Mouse (Mus musculus): ENCODE measurements around the gene Prr14. TPM values are rescaled to one million over a fixed set of nuclear protein-coding genes. Genes with fewer than 3 reads are reported as not detected.
A peak's percentile ranks its signal among the peaks of the same experiment; 100 is the strongest.
"Not testable (repeated sequence)": the region's sequence is repeated elsewhere in the genome, so short reads cannot be mapped to it uniquely, and the experiment has no call there.

The Prr14 gene
- polyA plus RNA-seq, 1 experiment from 2014 or later, result 31.6 TPM

- no peak overlapping the region for H3K27ac ChIP-seq (ENCODE audit: low read length)
- no peak overlapping the region for H3K4me3 ChIP-seq (ENCODE audit: low read length)
- H3K9me3 ChIP-seq (replicated peaks; ENCODE audit: control insufficient read depth, low read length), result no peaks in the 10 kb centered on the region
- peaks cover 28% of the 10 kb centered on the region for H3K36me3 ChIP-seq (ENCODE audit: control insufficient read depth, insufficient read depth)
- no peak overlapping the region for H3K4me2 ChIP-seq (ENCODE audit: low read depth, low read length)
- no peaks in the 10 kb centered on the region for H3K27me3 ChIP-seq (ENCODE audit: control insufficient read depth, insufficient read depth, low read length)
- ATAC-seq (replicated peaks; ENCODE audit: extremely low read depth, insufficient read depth, low FRiP score), result no peak
- WGBS, result 88% methylated on average over 20 of the region's 20 CpGs
- H3K4me1 ChIP-seq (ENCODE audit: control insufficient read depth, insufficient read depth, low read length), result peaks cover 4% of the 10 kb centered on the region; the same call in 1 of the 2 replicates
- no peak overlapping the region for H3K9ac ChIP-seq (ENCODE audit: low read length)
Measured at GRCm38 (mm10) chr7:127443976-127444375, 15.4 kb upstream of the Prr14 start.

GRCm38 (mm10) chr7:127448521-127449300 lies 10.7 kb upstream of the Prr14 start, which contains the start of gene Zfp689:
TSS of gene Zfp689 (minus strand) at chr7:127449158.
- Histone ChIP-seq H3K4me3 (ENCODE audit: low read length) (peak within 1 kb of the TSS; percentile 96), H3K4me1 (ENCODE audit: control insufficient read depth, insufficient read depth, low read length) (peaks cover 18% of the 10 kb centered on the region), H3K4me2 (ENCODE audit: low read depth, low read length) (peak within 1 kb of the TSS; percentile 93), H3K9me3 (replicated peaks; ENCODE audit: control insufficient read depth, low read length) (no peaks in the 10 kb centered on the region), H3K27ac (ENCODE audit: low read length) (peak within 1 kb of the TSS; percentile 97), H3K27me3 (ENCODE audit: control insufficient read depth, insufficient read depth, low read length) (no peaks in the 10 kb centered on the region), H3K36me3 (ENCODE audit: control insufficient read depth, insufficient read depth) (peaks cover 30% of the 10 kb centered on the region), H3K9ac (ENCODE audit: low read length) (peak within 1 kb of the TSS; percentile 97)
- peak; percentile 90 for ATAC-seq (replicated peaks; ENCODE audit: extremely low read depth, insufficient read depth, low FRiP score)
- under 1% methylated on average over 54 of the region's 54 CpGs for WGBS

GRCm38 (mm10) chr7:127449966-127450365 lies 9.4 kb upstream of the Prr14 start:
- Histone ChIP-seq H3K4me2 (ENCODE audit: low read depth, low read length) (peak overlapping the region; percentile 93), H3K27me3 (ENCODE audit: control insufficient read depth, insufficient read depth, low read length) (no peaks in the 10 kb centered on the region), H3K36me3 (ENCODE audit: control insufficient read depth, insufficient read depth) (peaks cover 25% of the 10 kb centered on the region), H3K9ac (ENCODE audit: low read length) (peak overlapping the region; percentile 67), H3K9me3 (replicated peaks; ENCODE audit: control insufficient read depth, low read length) (no peaks in the 10 kb centered on the region), H3K27ac (ENCODE audit: low read length) (no peak overlapping the region), H3K4me1 (ENCODE audit: control insufficient read depth, insufficient read depth, low read length) (peaks cover 18% of the 10 kb centered on the region), H3K4me3 (ENCODE audit: low read length) (peak overlapping the region; percentile 96)
- ATAC-seq (replicated peaks; ENCODE audit: extremely low read depth, insufficient read depth, low FRiP score), result no peak
- 80% methylated on average over 7 of the region's 7 CpGs for WGBS

- peaks cover 16% of the 10 kb centered on the region for H3K4me1 ChIP-seq (ENCODE audit: control insufficient read depth, insufficient read depth, low read length)
- no peaks in the 10 kb centered on the region for H3K27me3 ChIP-seq (ENCODE audit: control insufficient read depth, insufficient read depth, low read length)
- H3K27ac ChIP-seq (ENCODE audit: low read length), result no peak overlapping the region
- H3K4me3 ChIP-seq (ENCODE audit: low read length), result no peak overlapping the region
- no peak overlapping the region for H3K9ac ChIP-seq (ENCODE audit: low read length)
- H3K36me3 ChIP-seq (ENCODE audit: control insufficient read depth, insufficient read depth), result peaks cover 28% of the 10 kb centered on the region
- 92% methylated on average over 2 of the region's 2 CpGs for WGBS
- no peak for ATAC-seq (replicated peaks; ENCODE audit: extremely low read depth, insufficient read depth, low FRiP score)
- no peak overlapping the region for H3K4me2 ChIP-seq (ENCODE audit: low read depth, low read length)
- no peaks in the 10 kb centered on the region for H3K9me3 ChIP-seq (replicated peaks; ENCODE audit: control insufficient read depth, low read length)
Measured at GRCm38 (mm10) chr7:127453056-127453455, 6.4 kb upstream of the Prr14 start.

- H3K4me3 ChIP-seq (ENCODE audit: low read length), result no peak overlapping the region
- ATAC-seq (replicated peaks; ENCODE audit: extremely low read depth, insufficient read depth, low FRiP score), result no peak
- no peak overlapping the region for H3K9ac ChIP-seq (ENCODE audit: low read length)
- H3K36me3 ChIP-seq (ENCODE audit: control insufficient read depth, insufficient read depth), result peaks cover 36% of the 10 kb centered on the region
- peaks cover 7% of the 10 kb centered on the region for H3K4me1 ChIP-seq (ENCODE audit: control insufficient read depth, insufficient read depth, low read length)
- no peak overlapping the region for H3K27ac ChIP-seq (ENCODE audit: low read length)
- no peak overlapping the region for H3K4me2 ChIP-seq (ENCODE audit: low read depth, low read length)
- WGBS, result 86% methylated on average over 7 of the region's 7 CpGs
- H3K9me3 ChIP-seq (replicated peaks; ENCODE audit: control insufficient read depth, low read length), result no peaks in the 10 kb centered on the region
- H3K27me3 ChIP-seq (ENCODE audit: control insufficient read depth, insufficient read depth, low read length), result no peaks in the 10 kb centered on the region
Measured at GRCm38 (mm10) chr7:127454905-127455304, 4.5 kb upstream of the Prr14 start.

- H3K9ac ChIP-seq (ENCODE audit: low read length); H3K4me1 ChIP-seq (ENCODE audit: control insufficient read depth, insufficient read depth, low read length); H3K4me2 ChIP-seq (ENCODE audit: low read depth, low read length); ATAC-seq (replicated peaks; ENCODE audit: extremely low read depth, insufficient read depth, low FRiP score); H3K4me3 ChIP-seq (ENCODE audit: low read length); H3K27me3 ChIP-seq (ENCODE audit: control insufficient read depth, insufficient read depth, low read length); H3K9me3 ChIP-seq (replicated peaks; ENCODE audit: control insufficient read depth, low read length); H3K27ac ChIP-seq (ENCODE audit: low read length): not testable (repeated sequence)
- WGBS, result 88% methylated on average over 3 of the region's 3 CpGs
- H3K36me3 ChIP-seq (ENCODE audit: control insufficient read depth, insufficient read depth), result peaks cover 27% of the 10 kb centered on the region
Measured at GRCm38 (mm10) chr7:127458371-127459122, 864 bp upstream of the Prr14 start.

GRCm38 (mm10) chr7:127465191-127465590 lies 5.8 kb downstream of the Prr14 start:
- WGBS, result 87% methylated on average over 3 of the region's 3 CpGs
- ATAC-seq (replicated peaks; ENCODE audit: extremely low read depth, insufficient read depth, low FRiP score), result no peak
- H3K9me3 ChIP-seq (replicated peaks; ENCODE audit: control insufficient read depth, low read length), result no peaks in the 10 kb centered on the region

GRCm38 (mm10) chr7:127465670-127466069 lies 6.3 kb downstream of the Prr14 start:
- ATAC-seq (replicated peaks; ENCODE audit: extremely low read depth, insufficient read depth, low FRiP score); H3K27ac ChIP-seq (ENCODE audit: low read length); H3K4me3 ChIP-seq (ENCODE audit: low read length); H3K4me1 ChIP-seq (ENCODE audit: control insufficient read depth, insufficient read depth, low read length); H3K9me3 ChIP-seq (replicated peaks; ENCODE audit: control insufficient read depth, low read length); H3K4me2 ChIP-seq (ENCODE audit: low read depth, low read length); H3K27me3 ChIP-seq (ENCODE audit: control insufficient read depth, insufficient read depth, low read length); H3K9ac ChIP-seq (ENCODE audit: low read length): not testable (repeated sequence)
- peaks cover 16% of the 10 kb centered on the region for H3K36me3 ChIP-seq (ENCODE audit: control insufficient read depth, insufficient read depth)
- 94% methylated on average over 2 of the region's 2 CpGs for WGBS

More at GRCm38 (mm10) chr7:127465191-127465590, 5.8 kb downstream of the Prr14 start:
- Histone ChIP-seq H3K4me2 (ENCODE audit: low read depth, low read length) (no peak overlapping the region), H3K4me1 (ENCODE audit: control insufficient read depth, insufficient read depth, low read length) (no peaks in the 10 kb centered on the region), H3K27ac (ENCODE audit: low read length) (no peak overlapping the region), H3K36me3 (ENCODE audit: control insufficient read depth, insufficient read depth) (peaks cover 16% of the 10 kb centered on the region), H3K9ac (ENCODE audit: low read length) (no peak overlapping the region), H3K27me3 (ENCODE audit: control insufficient read depth, insufficient read depth, low read length) (no peaks in the 10 kb centered on the region), H3K4me3 (ENCODE audit: low read length) (no peak overlapping the region)

- Histone ChIP-seq H3K36me3 (ENCODE audit: control insufficient read depth, insufficient read depth) (peaks cover 16% of the 10 kb centered on the region), H3K4me2 (ENCODE audit: low read depth, low read length) (no peak overlapping the region)
- ATAC-seq (replicated peaks; ENCODE audit: extremely low read depth, insufficient read depth, low FRiP score), result no peak
Measured at GRCm38 (mm10) chr7:127466606-127467005, 7.2 kb downstream of the Prr14 start.

More at GRCm38 (mm10) chr7:127466606-127467005, 7.2 kb downstream of the Prr14 start:
- WGBS, result 92% methylated on average over 4 of the region's 4 CpGs
- Histone ChIP-seq H3K27me3 (ENCODE audit: control insufficient read depth, insufficient read depth, low read length) (no peaks in the 10 kb centered on the region), H3K4me1 (ENCODE audit: control insufficient read depth, insufficient read depth, low read length) (no peaks in the 10 kb centered on the region), H3K27ac (ENCODE audit: low read length) (no peak overlapping the region), H3K9me3 (replicated peaks; ENCODE audit: control insufficient read depth, low read length) (no peaks in the 10 kb centered on the region), H3K4me3 (ENCODE audit: low read length) (no peak overlapping the region), H3K9ac (ENCODE audit: low read length) (no peak overlapping the region)

Measured in heart, embryonic 16.5 days (tissue).